Mouse (Mus musculus) limb, embryonic 11.5 days (tissue): ENCODE measurements around the gene Nos3. TPM values are rescaled to one million over a fixed set of nuclear protein-coding genes. Genes with fewer than 3 reads are reported as not detected.

Experiments
- ATAC-seq: fragments of 200-750 bp; cut with Nextera tagmentation; 2 replicates; pipeline ENCODE4 v1.8.0; 2017; ENCODE audit warnings: low read depth; ENCODE audit not compliant: insufficient number of reproducible peaks, low FRiP score, low TSS enrichment
- DNase-seq: peaks from one replicate; pipeline ENCODE4 v3.0.0-alpha.2; 2015; ENCODE audit warnings: low spot score
- H3K27ac ChIP-seq: fragments of 300-500 bp; sonication (generic); replicated peaks from 2 replicates; pipeline ENCODE4 v1.5.1; 2014; ENCODE audit warnings: low read depth, mild to moderate bottlenecking, low read length
- H3K27me3 ChIP-seq: fragments of 300-500 bp; sonication (generic); 2 replicates; pipeline ENCODE4 v1.6.1; 2014; ENCODE audit warnings: mild to moderate bottlenecking, low read length, mixed read lengths; ENCODE audit not compliant: control insufficient read depth, insufficient read depth
- H3K36me3 ChIP-seq: fragments of 300-500 bp; sonication (generic); 2 replicates; pipeline ENCODE4 v1.6.1; 2014; ENCODE audit warnings: mild to moderate bottlenecking, low read length, moderate library complexity, mixed read lengths; ENCODE audit not compliant: control insufficient read depth, insufficient read depth
- H3K4me1 ChIP-seq: fragments of 300-500 bp; sonication (generic); 2 replicates; pipeline ENCODE4 v1.6.1; 2014; ENCODE audit warnings: low read length, mixed read lengths; ENCODE audit not compliant: control insufficient read depth, insufficient read depth
- H3K4me2 ChIP-seq: fragments of 300-500 bp; sonication (generic); 2 replicates; pipeline ENCODE4 v1.6.1; 2014; ENCODE audit warnings: low read depth, mild to moderate bottlenecking, moderate library complexity; ENCODE audit not compliant: severe bottlenecking
- H3K4me3 ChIP-seq: fragments of 300-500 bp; sonication (generic); 2 replicates; pipeline ENCODE4 v1.5.1; 2014; ENCODE audit warnings: low read depth, low read length
- H3K9ac ChIP-seq: fragments of 300-500 bp; sonication (generic); 2 replicates; pipeline ENCODE4 v1.6.1; 2014; ENCODE audit warnings: mild to moderate bottlenecking, low read length
- H3K9me3 ChIP-seq: fragments of 300-500 bp; sonication (generic); 2 replicates; pipeline ENCODE4 v1.6.1; 2016; ENCODE audit warnings: low read length; ENCODE audit not compliant: control insufficient read depth
- WGBS: fragments of 180-500 bp; shearing (Covaris S2); extraction: QIAGEN DNeasy Blood & Tissue Kit; methylation state at CpG from one replicate; pipeline ENCODE4 v1.1.7; 2014; 5-methylcytosine and 5-hydroxymethylcytosine counted together
- polyA plus RNA-seq: library from polyadenylated mRNA; unstranded; fragments of >200 nt; fragmentation: Nextera tagmentation; extraction: Ambion mirVana; gene quantifications from 2 replicates; pipeline ENCODE4 v1.2.1, GENCODE M21; 2014

The Nos3 gene
- polyA plus RNA-seq, result 4.8 and 5.3 TPM in 2 replicates

GRCm38 (mm10) chr5:24364508-24364907 is at the start of gene Nos3:
Gene Nos3 (plus strand): TSS chr5:24364810.
- Histone ChIP-seq H3K4me1 (no peaks in the 10 kb centered on the region), H3K27me3 (no peaks in the 10 kb centered on the region), H3K4me3 (no peak within 1 kb of the TSS), H3K9me3 (no peaks in the 10 kb centered on the region), H3K9ac (no peak within 1 kb of the TSS), H3K27ac (no peak within 1 kb of the TSS), H3K36me3 (no peaks in the 10 kb centered on the region), H3K4me2 (no peak within 1 kb of the TSS)
- WGBS, result 65% methylated on average over 12 of the region's 12 CpGs
- no peak for DNase-seq
- no peak for ATAC-seq

- peak; percentile 75 for DNase-seq
- Histone ChIP-seq H3K4me1 (peaks cover 24% of the 10 kb centered on the region), H3K9me3 (no peaks in the 10 kb centered on the region), H3K27me3 (peaks cover 4% of the 10 kb centered on the region; the same call in 1 of the 2 replicates), H3K36me3 (0 out of 2 replicates have a peak, but pooled peaks cover 3% of the 10 kb centered on the region), H3K27ac (0 out of 2 replicates have a peak overlapping the region, but pooled peaks have one; percentile 4), H3K4me3 (no peak overlapping the region), H3K9ac (peak overlapping the region; percentile 27), H3K4me2 (peak overlapping the region; percentile 38)
- WGBS, result 12% methylated on average over 13 of the region's 13 CpGs
- ATAC-seq, result no peak
Observed at GRCm38 (mm10) chr5:24319776-24320466, 44.7 kb upstream of the Nos3 start.

- WGBS, result 32% methylated on average over 6 of the region's 6 CpGs
- H3K36me3 ChIP-seq, result 0 out of 2 replicates have a peak, but pooled peaks cover 3% of the 10 kb centered on the region
- H3K9ac ChIP-seq, result peak overlapping the region; percentile 27
- DNase-seq (no peak), ATAC-seq (no peak)
- H3K27me3 ChIP-seq, result peaks cover 4% of the 10 kb centered on the region; the same call in 1 of the 2 replicates
- peak overlapping the region; percentile 38 for H3K4me2 ChIP-seq
- no peaks in the 10 kb centered on the region for H3K9me3 ChIP-seq
- H3K4me3 ChIP-seq, result no peak overlapping the region
- no peak overlapping the region for H3K27ac ChIP-seq
- H3K4me1 ChIP-seq, result peaks cover 24% of the 10 kb centered on the region
Observed at GRCm38 (mm10) chr5:24320467-24320813, 44.2 kb upstream of the Nos3 start.

- H3K9ac ChIP-seq, result no peak overlapping the region; the same call in 1 of the 2 replicates
- no peak for DNase-seq
- peaks cover 4% of the 10 kb centered on the region; the same call in 1 of the 2 replicates for H3K27me3 ChIP-seq
- H3K36me3 ChIP-seq, result 0 out of 2 replicates have a peak, but pooled peaks cover 3% of the 10 kb centered on the region
- peak overlapping the region; percentile 38; the same call in 1 of the 2 replicates for H3K4me2 ChIP-seq
- H3K9me3 ChIP-seq, result no peaks in the 10 kb centered on the region
- whole genome bisulfite sequencing, result 44% methylated on average over 5 of the region's 5 CpGs
- no peak overlapping the region for H3K27ac ChIP-seq
- H3K4me1 ChIP-seq, result peaks cover 24% of the 10 kb centered on the region
- ATAC-seq, result no peak
- H3K4me3 ChIP-seq, result no peak overlapping the region
Observed at GRCm38 (mm10) chr5:24320894-24321293, 43.7 kb upstream of the Nos3 start.

GRCm38 (mm10) chr5:24321711-24322682 is 42.6 kb upstream of the Nos3 start:
- Histone ChIP-seq H3K9me3 (no peaks in the 10 kb centered on the region), H3K27ac (peak overlapping the region; percentile 51; the same call in 1 of the 2 replicates), H3K4me1 (peaks cover 24% of the 10 kb centered on the region), H3K36me3 (0 out of 2 replicates have a peak, but pooled peaks cover 3% of the 10 kb centered on the region), H3K27me3 (peaks cover 4% of the 10 kb centered on the region; the same call in 1 of the 2 replicates), H3K4me3 (0 out of 2 replicates have a peak overlapping the region, but pooled peaks have one; percentile 1), H3K9ac (peak overlapping the region; percentile 65), H3K4me2 (peak overlapping the region; percentile 10)
- DNase-seq (peak; percentile 53), ATAC-seq (no peak; the same call in 1 of the 2 replicates)
- 8% methylated on average over 22 of the region's 22 CpGs for WGBS

- Histone ChIP-seq H3K9ac (no peak overlapping the region), H3K36me3 (0 out of 2 replicates have a peak, but pooled peaks cover 3% of the 10 kb centered on the region), H3K27ac (no peak overlapping the region), H3K9me3 (no peaks in the 10 kb centered on the region), H3K27me3 (peaks cover 4% of the 10 kb centered on the region; the same call in 1 of the 2 replicates), H3K4me3 (no peak overlapping the region), H3K4me1 (peaks cover 33% of the 10 kb centered on the region), H3K4me2 (peak overlapping the region; percentile 19)
- ATAC-seq (no peak), DNase-seq (no peak)
- WGBS, result 43% methylated on average over 14 of the region's 14 CpGs
Observed at GRCm38 (mm10) chr5:24325251-24325650, 39.4 kb upstream of the Nos3 start.

GRCm38 (mm10) chr5:24326166-24326841 is 38.3 kb upstream of the Nos3 start:
- DNase-seq (no peak), ATAC-seq (no peak)
- H3K27me3 ChIP-seq, result peaks cover 4% of the 10 kb centered on the region; the same call in 1 of the 2 replicates
- H3K9ac ChIP-seq, result no peak overlapping the region
- H3K4me1 ChIP-seq, result peaks cover 27% of the 10 kb centered on the region
- 0 out of 2 replicates have a peak, but pooled peaks cover 3% of the 10 kb centered on the region for H3K36me3 ChIP-seq
- no peak overlapping the region for H3K27ac ChIP-seq
- H3K9me3 ChIP-seq, result no peaks in the 10 kb centered on the region
- 91% methylated on average over 15 of the region's 15 CpGs for WGBS
- no peak overlapping the region for H3K4me3 ChIP-seq
- H3K4me2 ChIP-seq, result no peak overlapping the region
